Mouse (Mus musculus) G1E (cell line): ENCODE data around the gene Rnf149.

Experiments
- CTCF ChIP-seq: IDR thresholded peaks from 2 replicates; pipeline ENCODE4 v1.5.1; 2012; ENCODE audit warnings: low read depth, low read length, inconsistent platforms, mixed read lengths
- GATA1 ChIP-seq: IDR thresholded peaks from 2 replicates; pipeline ENCODE4 v1.6.1; 2012; ENCODE audit warnings: borderline replicate concordance, low read length, inconsistent platforms, mixed read lengths
- POLR2AphosphoS5 ChIP-seq: IDR thresholded peaks from 2 replicates; pipeline ENCODE4 v1.6.1; 2012; ENCODE audit warnings: low read depth, low read length, inconsistent platforms; ENCODE audit not compliant: insufficient replicate concordance

- TF ChIP-seq CTCF (no peak), POLR2AphosphoS5 (no peak), GATA1 (no peak)
Observed at GRCm38 (mm10) chr1:39534831-39535230, 42.4 kb downstream of the Rnf149 start, which contains the start of gene Cnot11.
